Mouse (Mus musculus): ENCODE results near the gene Vps18. TPM values are rescaled to one million over a fixed set of nuclear protein-coding genes. Genes with fewer than 3 reads are reported as not detected.

The Vps18 gene
- polyA plus RNA-seq, 1 experiment from 2014 or later = 10.3 TPM

GRCm38 (mm10) chr2:119302876-119303275, 14.3 kb downstream of the Vps18 start:
- no peaks in the 10 kb centered on the region for H3K27me3 ChIP-seq
- H3K27ac ChIP-seq = no peak overlapping the region
- peaks cover 6% of the 10 kb centered on the region for H3K36me3 ChIP-seq
- H3K9ac ChIP-seq = no peak overlapping the region
- no peak overlapping the region for H3K4me2 ChIP-seq
- peaks cover 36% of the 10 kb centered on the region for H3K4me1 ChIP-seq (replicated peaks)
- no peak overlapping the region for H3K4me3 ChIP-seq
- no peaks in the 10 kb centered on the region for H3K9me3 ChIP-seq (replicated peaks)
- no peak for ATAC-seq (replicated peaks; ENCODE audit: insufficient number of reproducible peaks, insufficient read depth, low FRiP score, low read depth)
- 59% methylated on average over 6 of the region's 6 CpGs for WGBS

DNA sequence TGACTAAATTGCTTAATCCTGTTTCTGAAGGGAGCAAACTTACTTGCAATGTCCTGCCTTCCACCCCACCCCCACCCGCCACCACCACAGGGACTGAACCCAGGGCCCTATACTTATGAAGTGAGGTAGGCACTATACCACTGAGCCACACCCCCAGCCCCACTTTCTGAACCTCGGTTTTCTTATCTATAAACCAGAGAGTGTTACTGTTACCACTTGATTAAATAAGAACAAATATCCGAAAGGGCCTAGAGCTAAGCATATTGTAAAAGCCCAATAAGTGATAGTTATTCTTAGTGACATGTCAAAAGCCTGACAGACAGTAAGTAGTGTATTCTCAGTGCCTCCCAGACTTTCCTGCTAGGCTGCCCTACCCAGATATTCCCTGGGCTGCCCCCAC, 15.9 kb downstream of the Vps18 start:
- H3K4me1 ChIP-seq (replicated peaks) = peaks cover 27% of the 10 kb centered on the region
- H3K4me3 ChIP-seq = no peak overlapping the region
- no peaks in the 10 kb centered on the region for H3K36me3 ChIP-seq
- H3K27me3 ChIP-seq = no peaks in the 10 kb centered on the region
- no peak overlapping the region for H3K27ac ChIP-seq
- WGBS = 39% methylated on average over 3 of the region's 3 CpGs
- H3K9ac ChIP-seq = no peak overlapping the region
- ATAC-seq (replicated peaks; ENCODE audit: insufficient number of reproducible peaks, insufficient read depth, low FRiP score, low read depth) = no peak
- H3K4me2 ChIP-seq = no peak overlapping the region
- no peaks in the 10 kb centered on the region for H3K9me3 ChIP-seq (replicated peaks)

DNA sequence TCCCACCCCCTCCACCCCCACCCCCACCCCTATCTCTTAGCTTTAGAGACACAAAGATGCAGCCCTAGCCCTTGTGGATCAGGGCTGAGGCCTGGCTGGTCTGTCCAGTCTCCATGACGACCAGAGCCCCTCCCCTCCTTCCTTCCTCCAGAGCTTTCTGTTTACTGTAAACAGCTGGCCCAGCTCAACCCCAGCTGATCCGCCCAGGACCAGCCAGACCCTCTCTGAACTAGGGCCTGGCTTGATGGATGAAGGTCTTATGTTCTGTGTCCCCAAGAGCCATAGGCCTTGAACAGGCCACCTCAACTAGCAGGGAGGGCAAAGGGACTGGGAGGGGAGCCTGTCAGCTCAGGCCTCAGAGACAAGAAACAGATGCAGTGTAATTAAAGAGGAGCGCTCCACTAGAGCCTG, 16.3 kb downstream of the Vps18 start:
- Histone ChIP-seq H3K36me3 (no peaks in the 10 kb centered on the region), H3K27ac (no peak overlapping the region), H3K4me1 (replicated peaks) (peaks cover 24% of the 10 kb centered on the region), H3K4me3 (no peak overlapping the region), H3K27me3 (no peaks in the 10 kb centered on the region), H3K9me3 (replicated peaks) (no peaks in the 10 kb centered on the region), H3K9ac (no peak overlapping the region), H3K4me2 (no peak overlapping the region)
- no peak; the same call in 1 of the 2 replicates for ATAC-seq (replicated peaks; ENCODE audit: insufficient number of reproducible peaks, insufficient read depth, low FRiP score, low read depth)
- 23% methylated on average over 3 of the region's 3 CpGs for WGBS

GRCm38 (mm10) chr2:119311544-119311943, 23.0 kb downstream of the Vps18 start:
- peak overlapping the region; percentile 55 for H3K27ac ChIP-seq
- H3K9ac ChIP-seq = no peak overlapping the region
- H3K4me3 ChIP-seq = no peak overlapping the region
- H3K36me3 ChIP-seq = no peaks in the 10 kb centered on the region
- no peaks in the 10 kb centered on the region; the same call in 1 of the 2 replicates for H3K27me3 ChIP-seq
- peaks cover 5% of the 10 kb centered on the region for H3K4me1 ChIP-seq (replicated peaks)
- no peak overlapping the region for H3K4me2 ChIP-seq
- H3K9me3 ChIP-seq (replicated peaks) = no peaks in the 10 kb centered on the region
- 0 out of 2 replicates have a peak, but pooled peaks have one; percentile 38 for ATAC-seq (replicated peaks; ENCODE audit: insufficient number of reproducible peaks, insufficient read depth, low FRiP score, low read depth)
- 45% methylated on average over 12 of the region's 12 CpGs for WGBS

DNA sequence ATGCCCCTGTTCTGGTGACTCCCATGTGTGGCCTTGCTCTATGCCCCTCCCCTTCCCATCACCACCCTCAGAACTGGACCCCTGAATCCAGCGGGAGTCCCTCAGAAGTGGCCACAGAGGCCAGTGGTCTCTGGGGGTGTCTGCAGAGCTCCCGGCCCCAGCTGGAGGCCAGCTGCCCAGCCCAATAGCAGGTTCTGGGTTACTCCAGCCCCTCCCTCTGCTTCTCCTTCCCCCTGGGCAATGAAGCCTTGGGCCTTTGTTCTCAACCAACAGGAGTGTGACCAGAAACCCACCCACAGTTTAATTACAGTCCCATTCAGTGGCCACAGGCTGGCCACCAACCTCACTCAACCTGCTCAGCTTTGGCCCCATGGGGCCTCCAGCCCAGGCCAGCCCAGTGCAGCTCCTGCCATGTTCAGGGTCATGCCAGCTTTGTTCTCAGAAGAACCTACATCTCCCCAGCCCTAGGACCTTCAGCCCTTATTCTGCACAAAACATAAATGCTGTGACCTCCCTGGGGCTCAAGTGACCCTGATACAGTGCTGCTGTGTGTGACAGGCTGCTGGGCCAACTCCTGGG, 23.9 kb downstream of the Vps18 start:
- Histone ChIP-seq H3K4me3 (no peak overlapping the region), H3K4me2 (no peak overlapping the region), H3K9ac (no peak overlapping the region), H3K27me3 (no peaks in the 10 kb centered on the region; the same call in 1 of the 2 replicates), H3K9me3 (replicated peaks) (no peaks in the 10 kb centered on the region), H3K27ac (peak overlapping the region; percentile 55), H3K4me1 (replicated peaks) (peaks cover 5% of the 10 kb centered on the region), H3K36me3 (no peaks in the 10 kb centered on the region)
- 71% methylated on average over 2 of the region's 2 CpGs for WGBS
- ATAC-seq (replicated peaks; ENCODE audit: insufficient number of reproducible peaks, insufficient read depth, low FRiP score, low read depth) = no peak

- no peak overlapping the region for H3K4me3 ChIP-seq
- ATAC-seq (replicated peaks; ENCODE audit: insufficient number of reproducible peaks, insufficient read depth, low FRiP score, low read depth) = no peak
- H3K9me3 ChIP-seq (replicated peaks) = no peaks in the 10 kb centered on the region
- peak overlapping the region; percentile 60 for H3K27ac ChIP-seq
- H3K9ac ChIP-seq = no peak overlapping the region
- H3K27me3 ChIP-seq = no peaks in the 10 kb centered on the region; the same call in 1 of the 2 replicates
- H3K4me2 ChIP-seq = no peak overlapping the region
- no peaks in the 10 kb centered on the region for H3K36me3 ChIP-seq
- WGBS = 37% methylated on average over 10 of the region's 10 CpGs
- H3K4me1 ChIP-seq (replicated peaks) = peaks cover 5% of the 10 kb centered on the region
These were observed 25.4 kb downstream of the Vps18 start for GRCm38 (mm10) chr2:119313780-119314479.

GRCm38 (mm10) chr2:119314742-119315310, 26.3 kb downstream of the Vps18 start:
- no peak overlapping the region for H3K4me3 ChIP-seq
- H3K27me3 ChIP-seq = no peaks in the 10 kb centered on the region; the same call in 1 of the 2 replicates
- peaks cover 5% of the 10 kb centered on the region for H3K4me1 ChIP-seq (replicated peaks)
- no peaks in the 10 kb centered on the region for H3K36me3 ChIP-seq
- no peaks in the 10 kb centered on the region for H3K9me3 ChIP-seq (replicated peaks)
- ATAC-seq (replicated peaks; ENCODE audit: insufficient number of reproducible peaks, insufficient read depth, low FRiP score, low read depth) = no peak
- WGBS = 61% methylated on average over 12 of the region's 12 CpGs
- H3K9ac ChIP-seq = no peak overlapping the region
- H3K4me2 ChIP-seq = no peak overlapping the region
- peak overlapping the region; percentile 60 for H3K27ac ChIP-seq

DNA sequence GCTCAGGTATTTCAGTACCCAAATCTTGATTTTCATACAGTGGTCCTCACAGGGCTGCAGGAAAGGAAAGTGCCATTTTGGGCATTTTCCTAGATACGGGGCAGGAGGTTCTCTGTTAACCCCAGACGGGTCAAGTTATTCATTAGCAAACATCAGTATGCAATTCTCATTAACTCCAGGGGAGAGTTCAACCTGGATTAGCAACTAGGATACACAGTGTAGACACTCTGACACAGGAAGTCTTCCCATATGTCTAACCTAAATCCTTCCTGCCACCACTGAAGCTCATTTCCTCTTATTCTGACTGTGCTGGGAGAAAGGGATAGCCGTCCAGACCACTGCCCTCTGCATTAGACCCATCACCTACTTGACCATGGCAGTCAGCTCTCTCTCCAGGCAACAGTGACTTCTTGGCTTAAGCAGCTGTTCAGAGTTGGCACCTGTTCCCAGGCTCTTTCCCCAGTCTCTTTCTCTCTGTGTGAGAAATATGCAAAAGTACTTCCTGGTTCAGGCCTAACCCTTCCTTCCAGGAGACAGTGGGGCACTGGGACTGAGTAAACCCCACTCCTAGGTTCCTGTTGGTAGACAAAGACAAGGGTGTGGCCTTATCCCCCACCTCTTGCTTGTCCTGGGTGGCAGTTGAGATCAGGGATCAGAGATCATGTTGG, 29.6 kb downstream of the Vps18 start:
- Histone ChIP-seq H3K27ac (no peak overlapping the region), H3K36me3 (no peaks in the 10 kb centered on the region), H3K9me3 (replicated peaks) (no peaks in the 10 kb centered on the region), H3K4me2 (no peak overlapping the region), H3K4me3 (no peak overlapping the region), H3K27me3 (peaks cover 29% of the 10 kb centered on the region), H3K9ac (no peak overlapping the region), H3K4me1 (replicated peaks) (peaks cover 25% of the 10 kb centered on the region)
- 63% methylated on average over 3 of the region's 3 CpGs for WGBS
- ATAC-seq (replicated peaks; ENCODE audit: insufficient number of reproducible peaks, insufficient read depth, low FRiP score, low read depth) = no peak

DNA sequence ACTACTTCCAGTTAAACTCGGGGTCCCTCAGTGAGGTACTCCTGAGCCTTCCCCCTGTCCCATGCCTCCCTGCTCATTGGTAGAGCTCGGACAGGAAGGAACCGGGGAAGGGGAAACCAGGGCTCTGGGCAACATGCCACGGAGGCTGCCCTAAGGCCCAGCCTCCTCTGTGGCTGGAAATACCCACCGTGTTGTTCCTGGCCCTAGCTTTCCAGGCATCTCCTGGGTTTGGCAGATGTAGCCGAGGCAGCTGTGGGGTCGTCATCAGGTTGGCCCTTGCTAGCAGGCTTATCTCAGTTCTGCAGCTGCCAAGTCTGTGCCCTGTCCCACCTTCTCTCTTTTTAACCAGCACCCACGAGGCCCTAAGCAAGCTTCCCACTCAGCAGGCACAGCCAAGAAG, 32.0 kb downstream of the Vps18 start:
- Histone ChIP-seq H3K27ac (peak overlapping the region; percentile 26; the same call in 1 of the 2 replicates), H3K27me3 (peaks cover 51% of the 10 kb centered on the region), H3K4me1 (replicated peaks) (peaks cover 40% of the 10 kb centered on the region), H3K9me3 (replicated peaks) (no peaks in the 10 kb centered on the region), H3K4me3 (no peak overlapping the region), H3K9ac (no peak overlapping the region), H3K4me2 (no peak overlapping the region), H3K36me3 (no peaks in the 10 kb centered on the region)
- WGBS = 41% methylated on average over 8 of the region's 8 CpGs
- no peak for ATAC-seq (replicated peaks; ENCODE audit: insufficient number of reproducible peaks, insufficient read depth, low FRiP score, low read depth)

DNA sequence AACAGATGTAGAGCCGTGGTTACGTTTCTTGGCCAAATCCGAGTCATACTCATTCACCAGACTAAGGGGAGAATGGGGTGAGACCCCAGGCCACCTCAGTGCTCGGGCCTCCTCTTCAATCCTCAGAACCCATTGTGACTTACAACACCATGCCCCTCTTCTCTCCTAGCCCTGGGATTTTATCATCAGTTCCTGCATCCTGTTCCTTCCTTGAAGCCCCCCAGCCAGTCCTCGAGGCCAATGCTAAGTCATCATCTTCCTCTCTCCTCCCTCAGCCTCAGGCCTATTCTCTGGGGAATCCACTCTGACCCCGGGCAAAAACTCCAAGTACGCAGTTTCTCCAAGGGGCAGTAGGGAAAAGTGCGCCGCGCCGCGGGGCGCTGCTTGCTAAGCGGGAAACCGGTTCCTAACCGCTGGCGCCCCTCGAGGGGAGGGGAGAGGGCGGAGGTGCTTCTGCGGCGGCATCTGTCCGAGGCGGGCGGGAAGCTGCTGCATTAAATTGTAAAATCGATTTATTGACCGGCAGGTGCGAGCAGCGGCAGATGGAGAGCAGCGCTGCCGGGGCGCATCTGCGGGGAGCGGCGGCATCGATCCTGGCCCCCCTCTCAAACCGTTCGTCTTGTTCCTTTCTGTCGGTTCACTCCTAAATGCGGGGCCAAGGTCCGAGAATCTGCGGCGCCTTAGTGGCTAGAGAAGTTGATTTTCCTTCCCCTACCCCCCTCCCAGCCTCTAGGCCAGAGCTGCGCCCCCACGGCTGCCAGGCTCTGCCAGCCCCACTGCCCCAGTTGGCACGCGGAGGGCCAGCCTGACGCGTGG, 33.4 kb downstream of the Vps18 start:
- peaks cover 62% of the 10 kb centered on the region for H3K27me3 ChIP-seq
- H3K4me1 ChIP-seq (replicated peaks) = peaks cover 51% of the 10 kb centered on the region
- WGBS = 6% methylated on average over 47 of the region's 48 CpGs
- ATAC-seq (replicated peaks; ENCODE audit: insufficient number of reproducible peaks, insufficient read depth, low FRiP score, low read depth) = no peak
- H3K9me3 ChIP-seq (replicated peaks) = no peaks in the 10 kb centered on the region
- peak overlapping the region; percentile 76 for H3K4me2 ChIP-seq
- peak overlapping the region; percentile 45 for H3K4me3 ChIP-seq
- peak overlapping the region; percentile 50; the same call in 1 of the 2 replicates for H3K9ac ChIP-seq
- H3K36me3 ChIP-seq = no peaks in the 10 kb centered on the region
- no peak overlapping the region; the same call in 1 of the 2 replicates for H3K27ac ChIP-seq

All from heart, embryonic 15.5 days (tissue).